Mouse (Mus musculus): ENCODE data around the gene Ikzf2. TPM values are rescaled to one million over a fixed set of nuclear protein-coding genes. Genes with fewer than 3 reads are reported as not detected.

The Ikzf2 gene
- polyA plus RNA-seq, 1 experiment from 2014 or later: 3.8 TPM

- Histone ChIP-seq H3K9me3 (replicated peaks; ENCODE audit: control insufficient read depth, low read length, poor library complexity, severe bottlenecking) (no peaks in the 10 kb centered on the region), H3K27ac (ENCODE audit: low read length) (no peak overlapping the region), H3K4me1 (ENCODE audit: control insufficient read depth, insufficient read depth, low read length) (peaks cover 7% of the 10 kb centered on the region), H3K9ac (ENCODE audit: low read depth, low read length) (no peak overlapping the region), H3K36me3 (ENCODE audit: control insufficient read depth, insufficient read depth, low read length) (no peaks in the 10 kb centered on the region), H3K27me3 (ENCODE audit: control insufficient read depth, insufficient read depth, low read depth, low read length) (no peaks in the 10 kb centered on the region), H3K4me2 (ENCODE audit: low read length) (no peak overlapping the region), H3K4me3 (ENCODE audit: low read depth, low read length) (no peak overlapping the region)
- ATAC-seq: no peak
- WGBS: 83% methylated on average over 3 of the region's 3 CpGs
Observed at GRCm38 (mm10) chr1:69682261-69682660, 4.8 kb downstream of the Ikzf2 start.

GRCm38 (mm10) chr1:69681003-69681402 lies 6.0 kb downstream of the Ikzf2 start:
- no peaks in the 10 kb centered on the region for H3K36me3 ChIP-seq (ENCODE audit: control insufficient read depth, insufficient read depth, low read length)
- no peaks in the 10 kb centered on the region for H3K9me3 ChIP-seq (replicated peaks; ENCODE audit: control insufficient read depth, low read length, poor library complexity, severe bottlenecking)
- WGBS: 89% methylated on average over 5 of the region's 5 CpGs
- no peak overlapping the region for H3K27ac ChIP-seq (ENCODE audit: low read length)
- ATAC-seq: no peak
- H3K27me3 ChIP-seq (ENCODE audit: control insufficient read depth, insufficient read depth, low read depth, low read length): no peaks in the 10 kb centered on the region
- H3K4me3 ChIP-seq (ENCODE audit: low read depth, low read length): no peak overlapping the region
- no peak overlapping the region for H3K4me2 ChIP-seq (ENCODE audit: low read length)
- peaks cover 7% of the 10 kb centered on the region for H3K4me1 ChIP-seq (ENCODE audit: control insufficient read depth, insufficient read depth, low read length)
- no peak overlapping the region for H3K9ac ChIP-seq (ENCODE audit: low read depth, low read length)

- no peak overlapping the region for H3K9ac ChIP-seq (ENCODE audit: low read depth, low read length)
- no peak for ATAC-seq
- peaks cover 7% of the 10 kb centered on the region for H3K4me1 ChIP-seq (ENCODE audit: control insufficient read depth, insufficient read depth, low read length)
- no peak overlapping the region for H3K4me2 ChIP-seq (ENCODE audit: low read length)
- no peak overlapping the region for H3K4me3 ChIP-seq (ENCODE audit: low read depth, low read length)
- no peaks in the 10 kb centered on the region for H3K36me3 ChIP-seq (ENCODE audit: control insufficient read depth, insufficient read depth, low read length)
- no peaks in the 10 kb centered on the region for H3K27me3 ChIP-seq (ENCODE audit: control insufficient read depth, insufficient read depth, low read depth, low read length)
- 92% methylated on average over 4 of the region's 4 CpGs for WGBS
- no peaks in the 10 kb centered on the region for H3K9me3 ChIP-seq (replicated peaks; ENCODE audit: control insufficient read depth, low read length, poor library complexity, severe bottlenecking)
- no peak overlapping the region for H3K27ac ChIP-seq (ENCODE audit: low read length)
Observed at GRCm38 (mm10) chr1:69680501-69680900, 6.5 kb downstream of the Ikzf2 start.

- 96% methylated on average over 10 of the region's 10 CpGs for WGBS
- Histone ChIP-seq H3K4me1 (ENCODE audit: control insufficient read depth, insufficient read depth, low read length) (no peaks in the 10 kb centered on the region), H3K27ac (ENCODE audit: low read length) (no peak overlapping the region), H3K4me3 (ENCODE audit: low read depth, low read length) (no peak overlapping the region), H3K4me2 (ENCODE audit: low read length) (no peak overlapping the region), H3K9me3 (replicated peaks; ENCODE audit: control insufficient read depth, low read length, poor library complexity, severe bottlenecking) (no peaks in the 10 kb centered on the region), H3K9ac (ENCODE audit: low read depth, low read length) (no peak overlapping the region), H3K36me3 (ENCODE audit: control insufficient read depth, insufficient read depth, low read length) (no peaks in the 10 kb centered on the region), H3K27me3 (ENCODE audit: control insufficient read depth, insufficient read depth, low read depth, low read length) (no peaks in the 10 kb centered on the region)
- ATAC-seq: no peak
Observed at GRCm38 (mm10) chr1:69669897-69670404, 17.1 kb downstream of the Ikzf2 start.

- Histone ChIP-seq H3K4me2 (ENCODE audit: low read length) (no peak overlapping the region), H3K4me1 (ENCODE audit: control insufficient read depth, insufficient read depth, low read length) (no peaks in the 10 kb centered on the region), H3K36me3 (ENCODE audit: control insufficient read depth, insufficient read depth, low read length) (no peaks in the 10 kb centered on the region), H3K4me3 (ENCODE audit: low read depth, low read length) (no peak overlapping the region), H3K9ac (ENCODE audit: low read depth, low read length) (no peak overlapping the region), H3K27me3 (ENCODE audit: control insufficient read depth, insufficient read depth, low read depth, low read length) (no peaks in the 10 kb centered on the region), H3K27ac (ENCODE audit: low read length) (no peak overlapping the region), H3K9me3 (replicated peaks; ENCODE audit: control insufficient read depth, low read length, poor library complexity, severe bottlenecking) (no peaks in the 10 kb centered on the region)
- WGBS: 92% methylated on average over 5 of the region's 5 CpGs
- ATAC-seq: no peak
Observed at GRCm38 (mm10) chr1:69667456-69667855, 19.6 kb downstream of the Ikzf2 start.

GRCm38 (mm10) chr1:69659779-69660178 lies 27.3 kb downstream of the Ikzf2 start:
- H3K4me2 ChIP-seq (ENCODE audit: low read length): no peak overlapping the region
- no peak overlapping the region for H3K4me3 ChIP-seq (ENCODE audit: low read depth, low read length)
- H3K36me3 ChIP-seq (ENCODE audit: control insufficient read depth, insufficient read depth, low read length): no peaks in the 10 kb centered on the region
- no peak for ATAC-seq
- no peaks in the 10 kb centered on the region for H3K4me1 ChIP-seq (ENCODE audit: control insufficient read depth, insufficient read depth, low read length)
- no peak overlapping the region for H3K27ac ChIP-seq (ENCODE audit: low read length)
- no peak overlapping the region for H3K9ac ChIP-seq (ENCODE audit: low read depth, low read length)
- WGBS: 74% methylated on average over 2 of the region's 2 CpGs
- no peaks in the 10 kb centered on the region for H3K27me3 ChIP-seq (ENCODE audit: control insufficient read depth, insufficient read depth, low read depth, low read length)
- H3K9me3 ChIP-seq (replicated peaks; ENCODE audit: control insufficient read depth, low read length, poor library complexity, severe bottlenecking): no peaks in the 10 kb centered on the region

GRCm38 (mm10) chr1:69658051-69658450 lies 29.0 kb downstream of the Ikzf2 start:
- Histone ChIP-seq H3K4me3 (ENCODE audit: low read depth, low read length) (no peak overlapping the region), H3K27me3 (ENCODE audit: control insufficient read depth, insufficient read depth, low read depth, low read length) (no peaks in the 10 kb centered on the region), H3K9me3 (replicated peaks; ENCODE audit: control insufficient read depth, low read length, poor library complexity, severe bottlenecking) (no peaks in the 10 kb centered on the region), H3K4me1 (ENCODE audit: control insufficient read depth, insufficient read depth, low read length) (no peaks in the 10 kb centered on the region), H3K4me2 (ENCODE audit: low read length) (no peak overlapping the region), H3K36me3 (ENCODE audit: control insufficient read depth, insufficient read depth, low read length) (no peaks in the 10 kb centered on the region), H3K9ac (ENCODE audit: low read depth, low read length) (no peak overlapping the region), H3K27ac (ENCODE audit: low read length) (no peak overlapping the region)
- 46% methylated on average over 6 of the region's 6 CpGs for WGBS
- ATAC-seq: no peak

- Histone ChIP-seq H3K27ac (ENCODE audit: low read length) (no peak overlapping the region), H3K4me3 (ENCODE audit: low read depth, low read length) (no peak overlapping the region), H3K9me3 (replicated peaks; ENCODE audit: control insufficient read depth, low read length, poor library complexity, severe bottlenecking) (no peaks in the 10 kb centered on the region), H3K27me3 (ENCODE audit: control insufficient read depth, insufficient read depth, low read depth, low read length) (no peaks in the 10 kb centered on the region), H3K4me2 (ENCODE audit: low read length) (no peak overlapping the region), H3K9ac (ENCODE audit: low read depth, low read length) (no peak overlapping the region), H3K36me3 (ENCODE audit: control insufficient read depth, insufficient read depth, low read length) (no peaks in the 10 kb centered on the region), H3K4me1 (ENCODE audit: control insufficient read depth, insufficient read depth, low read length) (no peaks in the 10 kb centered on the region)
- no peak for ATAC-seq
- WGBS: 87% methylated on average over 3 of the region's 3 CpGs
Observed at GRCm38 (mm10) chr1:69657455-69657854, 29.6 kb downstream of the Ikzf2 start.

- no peak for ATAC-seq
- Histone ChIP-seq H3K4me2 (ENCODE audit: low read length) (peak overlapping the region; percentile 21), H3K4me1 (ENCODE audit: control insufficient read depth, insufficient read depth, low read length) (no peaks in the 10 kb centered on the region), H3K27ac (ENCODE audit: low read length) (no peak overlapping the region), H3K27me3 (ENCODE audit: control insufficient read depth, insufficient read depth, low read depth, low read length) (no peaks in the 10 kb centered on the region), H3K4me3 (ENCODE audit: low read depth, low read length) (no peak overlapping the region), H3K9ac (ENCODE audit: low read depth, low read length) (peak overlapping the region; percentile 14; the same call in 1 of the 2 replicates), H3K36me3 (ENCODE audit: control insufficient read depth, insufficient read depth, low read length) (no peaks in the 10 kb centered on the region), H3K9me3 (replicated peaks; ENCODE audit: control insufficient read depth, low read length, poor library complexity, severe bottlenecking) (no peaks in the 10 kb centered on the region)
- 34% methylated on average over 16 of the region's 16 CpGs for WGBS
Observed at GRCm38 (mm10) chr1:69656929-69657328, 30.1 kb downstream of the Ikzf2 start.

All from midbrain, embryonic 16.5 days (tissue).